Mouse (Mus musculus) left cerebral cortex, postnatal 36 days (tissue): ENCODE data around the gene Slc15a2. TPM values are rescaled to one million over a fixed set of nuclear protein-coding genes. Genes with fewer than 3 reads are reported as not detected.

ENCODE experiments used
- DNase-seq, 2 experiments: peaks; one replicate each; pipeline ENCODE4 v3.0.0; 2021 to 2022; ENCODE audit warnings: low spot score in 2 of 2, mixed read lengths in 1 of 2
- intact Hi-C: fragments of 180-260 bp; cut with DNase I; formaldehyde crosslinking; loops from one replicate; pipeline ENCODE4 v1.15.1; 2025
- microRNA-seq: library from miRNA; unstranded; fragments of <30 nt; microRNA quantifications from one replicate; pipeline ENCODE4 v1.2.0, GENCODE M21; 2022
- total RNA-seq, 2 experiments: library from RNA; stranded (reverse); gene quantifications; 2 replicates each; pipeline ENCODE4 v1.2.3; 2021

The Slc15a2 gene
- total RNA-seq, 2 experiments from 2014 or later: 30.0 to 33.4 TPM

- intact Hi-C loops: no loop called here
- no peak for DNase-seq
These were observed 75.4 kb downstream of the Slc15a2 start for GRCm38 (mm10) chr16:36709405-36709804.

GRCm38 (mm10) chr16:36708751-36709150 is 76.0 kb downstream of the Slc15a2 start:
- intact Hi-C loops: no loop called here
- DNase-seq: no peak

GRCm38 (mm10) chr16:36707702-36708423 is 76.9 kb downstream of the Slc15a2 start:
- intact Hi-C loops: no loop called here
- DNase-seq: no peak

- intact Hi-C loops: no loop called here
- DNase-seq: no peak
These were observed 84.3 kb downstream of the Slc15a2 start for GRCm38 (mm10) chr16:36700484-36700883.

Small RNA genes lying within 50 kb of the gene (microRNA-seq; reads per million reads assigned to microRNA genes)
- gene Gm22617: not detected

Other genes with a start within 250 kb of the Slc15a2 start
- gene Casr, start 222.8 kb downstream of the Slc15a2 start, total RNA-seq: 1 to 10 TPM; 1.5 to 1.8 TPM
- gene Cd86, start 118.9 kb downstream of the Slc15a2 start, total RNA-seq: 1 to 10 TPM; 1.5 to 1.8 TPM
- under 1 TPM; 0.25 to 0.43 TPM for gene Ildr1, start 91.0 kb downstream of the Slc15a2 start, total RNA-seq
- gene Iqcb1, start 43.4 kb upstream of the Slc15a2 start, total RNA-seq: 10 to 100 TPM; 38.6 to 49.6 TPM
- gene Eaf2, start 90.0 kb upstream of the Slc15a2 start, total RNA-seq: 1 to 10 TPM in 1 of 2 experiments, under 1 TPM in 1; 0.35 to 1.7 TPM
- gene Golgb1, start 90.2 kb upstream of the Slc15a2 start, total RNA-seq: 10 to 100 TPM; 66.0 to 74.9 TPM
- 1 to 10 TPM; 3.9 TPM for gene Hcls1, start 150.0 kb upstream of the Slc15a2 start, total RNA-seq
- under 1 TPM in 1 of 2 experiments, not detected in 1; 0.35 TPM for gene Fbxo40, start 205.5 kb upstream of the Slc15a2 start, total RNA-seq
- 1 to 10 TPM; 1.3 to 2.5 TPM for gene Polq, start 226.8 kb upstream of the Slc15a2 start, total RNA-seq